Mouse (Mus musculus) kidney, postnatal 4 days (tissue): ENCODE measurements at regions not wholly inside any gene's neighbourhood (a gene's known extent, or its start where the extent isn't known, plus 50 kb on each side); places are given as distances from the start of the nearest gene placed in this dataset.
A peak's percentile ranks its signal among the peaks of the same experiment; 100 is the strongest.

Experiments
- DNase-seq, 2 experiments: peaks; one replicate each; pipeline ENCODE4 v3.0.0; 2021; ENCODE audit warnings: mixed read lengths in 2 of 2

DNA sequence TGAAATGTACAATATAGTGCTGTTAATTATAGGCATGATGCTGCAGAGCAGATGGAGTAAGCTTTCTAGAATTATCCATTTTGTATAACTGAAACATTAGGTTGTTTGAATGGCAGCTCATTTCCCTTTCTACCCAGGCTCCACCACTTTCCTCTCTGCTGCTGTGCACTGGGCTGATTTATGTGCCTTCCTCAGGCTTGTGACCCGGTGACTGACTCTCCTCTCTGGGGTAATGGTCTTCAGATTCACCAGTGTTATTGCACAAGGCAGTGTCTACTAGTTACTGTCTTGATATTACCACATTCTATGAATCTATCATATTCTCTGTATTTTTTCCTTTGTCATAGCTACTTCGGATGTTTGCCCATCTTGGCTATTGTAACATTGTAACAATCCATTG lies 109.4 kb upstream of the Tpk1 start:
- DNase-seq, result no peak

DNA sequence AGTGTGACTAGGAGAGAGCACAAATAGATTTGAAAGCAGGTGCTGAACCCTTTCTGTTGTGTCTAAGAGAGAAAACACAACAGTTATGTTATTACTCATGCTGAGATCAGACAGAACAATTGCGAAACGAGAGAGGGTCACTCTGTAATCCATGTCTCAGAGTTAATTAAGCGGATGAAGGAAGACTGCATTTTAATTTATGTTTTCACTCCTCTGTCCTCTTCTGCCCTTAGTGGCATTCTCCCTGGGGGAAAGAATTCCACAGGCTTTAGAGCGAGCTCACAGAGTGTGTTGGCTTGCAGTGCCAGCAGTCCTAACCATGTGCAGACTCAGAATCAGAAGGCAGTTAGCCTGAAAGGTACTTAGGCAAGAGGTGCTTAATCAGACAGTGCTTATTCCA lies 108.4 kb upstream of the Tpk1 start:
- peak in 1 of 2 experiments; percentile 1 for DNase-seq

- DNase-seq, result no peak
Measured at GRCm38 (mm10) chr6:43773561-43773960, 107.5 kb upstream of the Tpk1 start.

DNA sequence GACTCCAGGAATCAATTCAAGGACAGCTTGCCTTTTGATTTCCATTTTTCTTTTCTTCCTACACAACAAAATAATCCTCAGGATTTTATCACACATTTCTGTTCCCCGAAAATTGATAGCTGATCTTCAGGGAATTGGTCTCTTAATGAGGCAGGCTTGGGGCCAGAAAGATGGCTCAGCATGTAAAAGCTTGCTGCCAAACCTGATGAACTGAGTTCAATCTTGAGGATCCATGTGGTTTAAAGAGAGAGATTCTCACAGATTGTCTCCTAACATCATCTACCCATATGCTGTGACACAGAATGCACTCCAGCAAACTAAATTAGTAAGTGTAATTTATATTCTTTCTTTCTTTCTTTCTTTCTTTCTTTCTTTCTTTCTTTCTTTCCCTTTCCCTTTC lies 99.9 kb upstream of the Tpk1 start:
- DNase-seq, result no peak
